Comparison of ENCODE assay signal across 27 mouse cellular contexts in genomic region chr13:76195431-76196138, GRCm38 (mm10).
DNase-seq lines count a peak whose midpoint lies in the region; ATAC-seq and TF ChIP-seq lines count a peak whose summit lies in the region.
"Had no signal": no experiment of that assay in that cellular context is flagged by ENCODE, and none has a peak within 500 bp of the region (broad histone marks: within the 10 kb centered on the region; RNA-seq: fewer than 3 reads in every experiment).

No protein-coding gene starts in this region.

- H3K4me2 ChIP-seq in forebrain, embryonic 11.5 days (ENCODE audit: low read depth, low read length, severe bottlenecking) = no peak overlapping the region
- H3K4me2 ChIP-seq in forebrain, embryonic 14.5 days (ENCODE audit: low read length) = no peak overlapping the region
- H3K4me2 ChIP-seq in liver, postnatal 0 days (ENCODE audit: low read depth, low read length) = no peak overlapping the region
- H3K4me2 ChIP-seq: heart, embryonic 15.5 days; liver, embryonic 11.5 days; neural tube, embryonic 15.5 days; stomach, embryonic 15.5 days had no signal

- no peaks in the 10 kb centered on the region for H3K36me3 ChIP-seq in forebrain, embryonic 11.5 days (ENCODE audit: control insufficient read depth, insufficient read depth, low read length)
- H3K36me3 ChIP-seq in forebrain, embryonic 14.5 days (ENCODE audit: control insufficient read depth, insufficient read depth, low read length) = 0 out of 2 replicates have a peak, but pooled peaks cover 17% of the 10 kb centered on the region
- H3K36me3 ChIP-seq in liver, postnatal 0 days (replicated peaks; ENCODE audit: insufficient read depth, low read length) = no peaks in the 10 kb centered on the region; the same call in 1 of the 2 replicates

- ATAC-seq in forebrain, embryonic 11.5 days (replicated peaks; ENCODE audit: low FRiP score) = 0 out of 2 replicates have a peak, but pooled peaks have one; percentile 21
- ATAC-seq in forebrain, embryonic 14.5 days = no peak
- 0 out of 2 replicates have a peak, but pooled peaks have one; percentile 4 for ATAC-seq in liver, postnatal 0 days
- ATAC-seq: hindbrain, postnatal 0 days; intestine, embryonic 16.5 days had no signal

- H3K4me3 ChIP-seq in forebrain, embryonic 11.5 days (ENCODE audit: low read depth, low read length) = no peak overlapping the region
- H3K4me3 ChIP-seq in forebrain, embryonic 14.5 days (ENCODE audit: low read depth, low read length) = no peak overlapping the region
- H3K4me3 ChIP-seq in liver, postnatal 0 days (ENCODE audit: low read depth, low read length) = no peak overlapping the region
- H3K4me3 ChIP-seq: heart, embryonic 15.5 days; layer of hippocampus, adult 2 months; midbrain, embryonic 10.5 days; myocyte; neural tube, embryonic 15.5 days; stomach, embryonic 15.5 days had no signal

- H3K4me1 ChIP-seq in forebrain, embryonic 11.5 days (replicated peaks; ENCODE audit: control insufficient read depth, insufficient read depth, low read length) = no peaks in the 10 kb centered on the region
- no peaks in the 10 kb centered on the region for H3K4me1 ChIP-seq in forebrain, embryonic 14.5 days (ENCODE audit: control insufficient read depth, insufficient read depth, low read length)
- H3K4me1 ChIP-seq in liver, postnatal 0 days (ENCODE audit: insufficient read depth) = peaks cover 7% of the 10 kb centered on the region
- H3K4me1 ChIP-seq: heart, embryonic 15.5 days; midbrain, embryonic 10.5 days; neural tube, embryonic 15.5 days had no signal

- no peak overlapping the region for H3K9ac ChIP-seq in forebrain, embryonic 11.5 days (ENCODE audit: low read length)
- no peak overlapping the region for H3K9ac ChIP-seq in forebrain, embryonic 14.5 days (ENCODE audit: low read length)
- H3K9ac ChIP-seq in liver, postnatal 0 days (replicated peaks) = no peak overlapping the region
- H3K9ac ChIP-seq: heart, embryonic 15.5 days; neural tube, embryonic 15.5 days; stomach, embryonic 15.5 days had no signal

- 93% methylated on average over 8 of the region's 8 CpGs for WGBS in forebrain, embryonic 11.5 days
- 87% methylated on average over 8 of the region's 8 CpGs for WGBS in forebrain, embryonic 14.5 days
- WGBS in liver, postnatal 0 days (ENCODE audit: insufficient replicate concordance) = 71% methylated on average over 8 of the region's 8 CpGs

- H3K9me3 ChIP-seq in forebrain, embryonic 11.5 days (ENCODE audit: control insufficient read depth, low read length) = no peaks in the 10 kb centered on the region
- no peaks in the 10 kb centered on the region for H3K9me3 ChIP-seq in forebrain, embryonic 14.5 days (replicated peaks; ENCODE audit: control insufficient read depth, low read length)
- 0 out of 2 replicates have a peak, but pooled peaks cover 4% of the 10 kb centered on the region for H3K9me3 ChIP-seq in liver, postnatal 0 days (ENCODE audit: low read length)
- H3K9me3 ChIP-seq: heart, embryonic 15.5 days; midbrain, embryonic 10.5 days; neural tube, embryonic 15.5 days; stomach, embryonic 15.5 days had no signal

- no peak overlapping the region for H3K27ac ChIP-seq in forebrain, embryonic 11.5 days (ENCODE audit: low read depth, low read length)
- H3K27ac ChIP-seq in forebrain, embryonic 14.5 days (ENCODE audit: low read depth, low read length) = no peak overlapping the region; the same call in 1 of the 2 replicates
- H3K27ac ChIP-seq in liver, postnatal 0 days (ENCODE audit: low read depth) = no peak overlapping the region
- H3K27ac ChIP-seq: heart, embryonic 15.5 days; hindbrain, postnatal 0 days; midbrain, embryonic 10.5 days; neural tube, embryonic 15.5 days; stomach, embryonic 15.5 days had no signal

- TF ChIP-seq CTCF in liver, postnatal 0 days (IDR thresholded peaks at IDR 0.05; ENCODE audit: low read depth) = no peak

- no peak for TF ChIP-seq EP300 in liver, postnatal 0 days (IDR thresholded peaks at IDR 0.05; ENCODE audit: low read depth)

- no peak for DNase-seq in forebrain, embryonic 11.5 days (ENCODE audit: low spot score)
- no peak for DNase-seq in forebrain, embryonic 14.5 days (ENCODE audit: low spot score)
- DNase-seq in liver, postnatal 0 days = no peak
- DNase-seq in liver (no peak), ZHBTc4 (ENCODE audit: low read depth, low spot score) (peak; percentile 32)
- DNase-seq in cerebellum, adult 9-11 months = peak; percentile 56
- no peak for DNase-seq in testis, postnatal 14 days (ENCODE audit: low spot score)
- DNase-seq: adrenal gland, postnatal 10 days; B cell, adult 2 months; gastrocnemius, postnatal 36 days; heart, postnatal 36 days; kidney, postnatal 25 days; lung, adult 18-20 months; lung, postnatal 10 days; right cerebral cortex, postnatal 4 days; thymus, adult 18-20 months; thymus, postnatal 4 days had no signal

- no peaks in the 10 kb centered on the region for H3K27me3 ChIP-seq in forebrain, embryonic 11.5 days (ENCODE audit: control insufficient read depth, insufficient read depth, low read length)
- no peaks in the 10 kb centered on the region for H3K27me3 ChIP-seq in forebrain, embryonic 14.5 days (replicated peaks; ENCODE audit: control insufficient read depth, insufficient read depth, low read length)
- H3K27me3 ChIP-seq in liver, postnatal 0 days (ENCODE audit: insufficient read depth, low read length) = no peaks in the 10 kb centered on the region
- H3K27me3 ChIP-seq: CH12.LX; heart, embryonic 15.5 days; neural tube, embryonic 15.5 days; stomach, embryonic 15.5 days had no signal

Comparison
In these comparisons a context has a peak if more than half of its experiments do, and no peak if none do; other contexts are left out.
1. DNase-seq: peak in ZHBTc4 (single experiment) and cerebellum, adult 9-11 months (single experiment); none in forebrain, embryonic 11.5 days (single experiment), forebrain, embryonic 14.5 days (single experiment), liver, postnatal 0 days (single experiment), liver (single experiment) and testis, postnatal 14 days (single experiment).